Mouse (Mus musculus) stomach, embryonic 14.5 days (tissue): ENCODE results near the gene Trpm8. TPM values are rescaled to one million over a fixed set of nuclear protein-coding genes. Genes with fewer than 3 reads are reported as not detected.

Experiments used
- ATAC-seq: fragments of 200-750 bp; cut with Nextera tagmentation; 2 replicates; pipeline ENCODE4 v1.8.0; 2017; ENCODE audit warnings: low read depth, moderate TSS enrichment; ENCODE audit not compliant: insufficient number of reproducible peaks, insufficient read depth, low FRiP score
- H3K27ac ChIP-seq: fragments of 300-500 bp; sonication (generic); 2 replicates; pipeline ENCODE4 v1.5.1; 2014; ENCODE audit warnings: mild to moderate bottlenecking, low read length, moderate library complexity, mixed read lengths
- H3K27me3 ChIP-seq: fragments of 300-500 bp; sonication (generic); 2 replicates; pipeline ENCODE4 v1.6.1; 2014; ENCODE audit warnings: low read length, control low read depth, mixed read lengths; ENCODE audit not compliant: control insufficient read depth, insufficient read depth
- H3K36me3 ChIP-seq: fragments of 300-500 bp; sonication (generic); 2 replicates; pipeline ENCODE4 v1.6.1; 2014; ENCODE audit warnings: mild to moderate bottlenecking, control low read depth, low read length, moderate library complexity, mixed read lengths; ENCODE audit not compliant: control insufficient read depth, insufficient read depth
- H3K4me1 ChIP-seq: fragments of 300-500 bp; sonication (generic); 2 replicates; pipeline ENCODE4 v1.6.1; 2014; ENCODE audit warnings: low read length, control low read depth, mixed read lengths; ENCODE audit not compliant: control insufficient read depth, insufficient read depth
- H3K4me2 ChIP-seq: fragments of 300-500 bp; sonication (generic); replicated peaks from 2 replicates; pipeline ENCODE4 v1.6.1; 2014; ENCODE audit warnings: low read depth, low read length, control low read depth
- H3K4me3 ChIP-seq: fragments of 300-500 bp; sonication (generic); 2 replicates; pipeline ENCODE4 v1.5.1; 2014; ENCODE audit warnings: low read depth, low read length, control low read depth
- H3K9ac ChIP-seq: fragments of 300-500 bp; sonication (generic); replicated peaks from 2 replicates; pipeline ENCODE4 v1.6.1; 2014; ENCODE audit warnings: low read depth, mild to moderate bottlenecking, control low read depth, low read length, moderate library complexity, mixed read lengths
- H3K9me3 ChIP-seq: fragments of 300-500 bp; sonication (generic); 2 replicates; pipeline ENCODE4 v1.6.1; 2016; ENCODE audit warnings: low read depth, low read length, control low read depth; ENCODE audit not compliant: control insufficient read depth
- WGBS: fragments of 180-500 bp; shearing (Covaris S2); extraction: QIAGEN DNeasy Blood & Tissue Kit; methylation state at CpG from one replicate; pipeline ENCODE4 v1.1.7; 2014; 5-methylcytosine and 5-hydroxymethylcytosine counted together
- polyA plus RNA-seq: library from polyadenylated mRNA; unstranded; fragments of >200 nt; fragmentation: Nextera tagmentation; extraction: Ambion mirVana; gene quantifications from 2 replicates; pipeline ENCODE4 v1.2.1, GENCODE M21; 2014

Trpm8 gene
- polyA plus RNA-seq, 1 experiment from 2014 or later = not detected

GRCm38 (mm10) chr1:88301121-88302014, 23.9 kb downstream of the Trpm8 start:
- Histone ChIP-seq H3K9me3 (peaks cover 74% of the 10 kb centered on the region), H3K36me3 (no peaks in the 10 kb centered on the region), H3K4me1 (no peaks in the 10 kb centered on the region), H3K9ac (no peak overlapping the region), H3K4me2 (no peak overlapping the region), H3K4me3 (no peak overlapping the region), H3K27ac (no peak overlapping the region), H3K27me3 (no peaks in the 10 kb centered on the region)
- ATAC-seq = no peak
- 65% methylated on average over 9 of the region's 9 CpGs for WGBS

GRCm38 (mm10) chr1:88302057-88302740, 24.7 kb downstream of the Trpm8 start:
- H3K9me3 ChIP-seq = peaks cover 76% of the 10 kb centered on the region
- H3K4me1 ChIP-seq = no peaks in the 10 kb centered on the region
- no peak overlapping the region for H3K9ac ChIP-seq
- WGBS = 65% methylated on average over 14 of the region's 14 CpGs
- H3K27me3 ChIP-seq = no peaks in the 10 kb centered on the region
- H3K4me3 ChIP-seq = no peak overlapping the region
- no peak overlapping the region for H3K27ac ChIP-seq
- ATAC-seq = no peak
- no peaks in the 10 kb centered on the region for H3K36me3 ChIP-seq
- H3K4me2 ChIP-seq = no peak overlapping the region

- H3K36me3 ChIP-seq = no peaks in the 10 kb centered on the region
- no peaks in the 10 kb centered on the region for H3K4me1 ChIP-seq
- H3K27me3 ChIP-seq = no peaks in the 10 kb centered on the region
- H3K4me3 ChIP-seq = no peak overlapping the region
- 61% methylated on average over 6 of the region's 6 CpGs for WGBS
- H3K9ac ChIP-seq = no peak overlapping the region
- ATAC-seq = no peak
- no peak overlapping the region for H3K4me2 ChIP-seq
- H3K9me3 ChIP-seq = peaks cover 80% of the 10 kb centered on the region
- no peak overlapping the region for H3K27ac ChIP-seq
These were observed 26.3 kb downstream of the Trpm8 start for GRCm38 (mm10) chr1:88303762-88304161.

GRCm38 (mm10) chr1:88304261-88304985, 27.0 kb downstream of the Trpm8 start:
- H3K9me3 ChIP-seq = peaks cover 80% of the 10 kb centered on the region
- no peak overlapping the region for H3K4me3 ChIP-seq
- no peak for ATAC-seq
- H3K27ac ChIP-seq = no peak overlapping the region
- no peaks in the 10 kb centered on the region for H3K36me3 ChIP-seq
- 58% methylated on average over 8 of the region's 8 CpGs for WGBS
- no peak overlapping the region for H3K4me2 ChIP-seq
- no peaks in the 10 kb centered on the region for H3K4me1 ChIP-seq
- H3K9ac ChIP-seq = no peak overlapping the region
- no peaks in the 10 kb centered on the region for H3K27me3 ChIP-seq

- no peak overlapping the region for H3K4me2 ChIP-seq
- H3K9me3 ChIP-seq = peaks cover 79% of the 10 kb centered on the region
- no peak overlapping the region for H3K9ac ChIP-seq
- H3K36me3 ChIP-seq = no peaks in the 10 kb centered on the region
- H3K4me1 ChIP-seq = no peaks in the 10 kb centered on the region
- H3K27me3 ChIP-seq = no peaks in the 10 kb centered on the region
- WGBS = 45% methylated on average over 6 of the region's 6 CpGs
- H3K27ac ChIP-seq = no peak overlapping the region
- H3K4me3 ChIP-seq = no peak overlapping the region
- peak; percentile 21; the same call in 1 of the 2 replicates for ATAC-seq
These were observed 27.7 kb downstream of the Trpm8 start for GRCm38 (mm10) chr1:88305018-88305795.

- 59% methylated on average over 1 of the region's 1 CpGs for WGBS
- no peak overlapping the region for H3K27ac ChIP-seq
- ATAC-seq = no peak
- H3K9me3 ChIP-seq = peaks cover 70% of the 10 kb centered on the region
- no peaks in the 10 kb centered on the region for H3K4me1 ChIP-seq
- H3K27me3 ChIP-seq = no peaks in the 10 kb centered on the region
- H3K9ac ChIP-seq = no peak overlapping the region
- no peaks in the 10 kb centered on the region for H3K36me3 ChIP-seq
- H3K4me2 ChIP-seq = no peak overlapping the region
- no peak overlapping the region for H3K4me3 ChIP-seq
These were observed 29.1 kb downstream of the Trpm8 start for GRCm38 (mm10) chr1:88306543-88306942.

GRCm38 (mm10) chr1:88307180-88307579, 29.7 kb downstream of the Trpm8 start:
- no peak overlapping the region for H3K9ac ChIP-seq
- H3K27me3 ChIP-seq = no peaks in the 10 kb centered on the region
- no peak for ATAC-seq
- H3K27ac ChIP-seq = no peak overlapping the region
- H3K9me3 ChIP-seq = peaks cover 64% of the 10 kb centered on the region
- no peaks in the 10 kb centered on the region for H3K36me3 ChIP-seq
- 66% methylated on average over 12 of the region's 12 CpGs for WGBS
- H3K4me1 ChIP-seq = no peaks in the 10 kb centered on the region
- H3K4me2 ChIP-seq = no peak overlapping the region
- no peak overlapping the region for H3K4me3 ChIP-seq

GRCm38 (mm10) chr1:88309020-88309419, 31.6 kb downstream of the Trpm8 start:
- H3K27me3 ChIP-seq = no peaks in the 10 kb centered on the region
- no peaks in the 10 kb centered on the region for H3K4me1 ChIP-seq
- H3K27ac ChIP-seq = no peak overlapping the region
- no peak overlapping the region for H3K4me3 ChIP-seq
- 51% methylated on average over 2 of the region's 2 CpGs for WGBS
- no peak for ATAC-seq
- no peak overlapping the region for H3K9ac ChIP-seq
- H3K36me3 ChIP-seq = no peaks in the 10 kb centered on the region
- H3K4me2 ChIP-seq = no peak overlapping the region
- H3K9me3 ChIP-seq = peaks cover 49% of the 10 kb centered on the region
